Mouse (Mus musculus) gastrocnemius, adult 2 months (tissue): ENCODE data around the gene Plet1. TPM values are rescaled to one million over a fixed set of nuclear protein-coding genes. Genes with fewer than 3 reads are reported as not detected.
A peak's percentile ranks its signal among the peaks of the same experiment; 100 is the strongest.

Source experiments
- DNase-seq: peaks from one replicate; pipeline ENCODE4 v3.0.0; 2022
- H3K27ac ChIP-seq: fragments of 200-600 bp; 2 replicates; pipeline ENCODE4 v1.8.1; 2022; ENCODE audit warnings: mild to moderate bottlenecking
- H3K4me3 ChIP-seq: fragments of 200-600 bp; 2 replicates; pipeline ENCODE4 v1.8.1; 2022; ENCODE audit warnings: mild to moderate bottlenecking, moderate library complexity
- CTCF ChIP-seq: fragments of 200-600 bp; IDR thresholded peaks from 2 replicates; pipeline ENCODE4 v1.8.1; 2022; ENCODE audit warnings: antibody characterized with exemption, mild to moderate bottlenecking, moderate library complexity
- intact Hi-C: fragments of 180-260 bp; cut with DNase I; formaldehyde crosslinking; loops from one replicate; pipeline ENCODE4 v1.15.1; 2025
- long read RNA-seq, 2 experiments: library from polyadenylated mRNA; stranded (forward); transcript quantifications; one replicate each; pipeline ENCODE4 v2.0.0; 2021
- total RNA-seq, 2 experiments: library from RNA; stranded (reverse); gene quantifications; 2 replicates each; pipeline ENCODE4 v1.2.3; 2021

The Plet1 gene
- total RNA-seq = under 1 TPM in 1 of 2 experiments, not detected in 1; 0.36 TPM
- long read RNA-seq, experiment 1 = 0 reads
- long read RNA-seq, experiment 2 = 0 reads

DNA sequence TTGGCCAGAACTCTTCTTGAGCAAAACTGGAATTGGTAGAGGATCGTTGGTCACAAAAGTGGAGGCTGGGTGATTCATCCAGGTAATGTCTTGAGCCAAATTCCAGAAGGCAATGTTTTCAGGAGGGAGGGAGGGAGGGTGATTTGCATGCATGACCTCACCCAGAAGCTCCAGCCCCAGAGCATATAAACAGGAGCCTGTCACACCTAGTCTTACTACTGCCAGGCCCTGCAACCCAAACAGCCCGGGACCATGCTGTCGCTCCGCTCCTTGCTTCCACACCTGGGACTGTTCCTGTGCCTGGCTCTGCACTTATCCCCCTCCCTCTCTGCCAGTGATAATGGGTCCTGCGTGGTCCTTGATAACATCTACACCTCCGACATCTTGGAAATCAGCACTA, at the start of gene Plet1:
Gene Plet1, plus strand, starts transcription at position 215 of the 400 bp plus-strand sequence.
- no peak within 1 kb of the TSS for H3K4me3 ChIP-seq
- intact Hi-C loops = no loop called here
- no peak for DNase-seq
- H3K27ac ChIP-seq = no peak within 1 kb of the TSS
- no peak for TF ChIP-seq CTCF

DNA sequence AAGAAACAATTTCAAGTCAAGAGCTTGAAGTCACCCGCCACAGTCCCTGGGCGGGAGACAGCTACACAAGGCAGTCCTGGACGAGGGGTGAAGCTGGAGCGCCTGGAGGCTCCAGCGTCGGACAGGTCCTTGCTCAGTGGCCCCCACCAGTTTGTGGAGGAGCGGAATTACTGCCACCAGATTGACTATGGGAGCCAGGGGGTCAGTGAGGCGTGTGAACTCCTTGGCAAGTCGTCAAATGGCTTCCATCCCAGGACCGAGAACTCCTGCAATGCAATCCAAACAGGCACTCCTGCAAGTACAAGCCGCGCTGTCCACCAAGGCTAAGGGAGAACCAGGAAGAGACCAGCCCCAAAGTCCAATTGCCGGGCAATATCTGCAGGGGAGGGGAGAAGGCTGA, 45.3 kb upstream of the Plet1 start:
- TF ChIP-seq CTCF = no peak
- no peak for DNase-seq
- intact Hi-C loops = loop anchor here (10.0 kb wide), 1 partner anchor 146 kb away; no protein-coding TSS in a partner anchor
- H3K4me3 ChIP-seq = no peak overlapping the region
- H3K27ac ChIP-seq = no peak overlapping the region

- H3K4me3 ChIP-seq = peak overlapping the region; percentile 65
- intact Hi-C loops = no loop called here
- peak overlapping the region; percentile 72 for H3K27ac ChIP-seq
- DNase-seq = peak; percentile 23
- TF ChIP-seq CTCF = no peak
Observed at GRCm38 (mm10) chr9:50451456-50452218, 42.7 kb upstream of the Plet1 start.

DNA sequence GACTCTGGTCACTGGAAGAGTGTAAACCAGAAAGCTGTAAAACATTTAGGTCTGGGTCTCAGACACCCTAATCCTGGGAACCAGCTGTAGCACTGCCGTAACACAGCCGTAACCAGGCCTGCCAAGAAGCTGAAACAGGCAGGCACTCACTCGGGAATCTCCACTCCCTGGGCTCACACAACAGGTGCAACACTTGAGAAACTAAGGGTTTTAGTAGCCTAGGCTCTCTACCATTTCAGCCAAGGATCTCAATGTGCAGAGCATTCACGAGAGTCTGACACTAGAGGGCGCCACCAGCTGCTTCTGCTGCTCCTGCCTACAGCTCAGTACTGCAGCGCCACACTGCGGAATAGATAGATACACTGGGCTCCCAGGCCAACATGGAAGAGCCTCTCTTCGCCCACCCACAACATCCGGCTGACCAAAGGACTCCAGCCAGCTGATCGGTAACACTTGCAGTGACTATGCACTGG, 42.0 kb upstream of the Plet1 start:
- peak overlapping the region; percentile 72 for H3K27ac ChIP-seq
- peak; percentile 88 for DNase-seq
- intact Hi-C loops = no loop called here
- peak overlapping the region; percentile 65 for H3K4me3 ChIP-seq
- peak; percentile 96 for TF ChIP-seq CTCF

DNA sequence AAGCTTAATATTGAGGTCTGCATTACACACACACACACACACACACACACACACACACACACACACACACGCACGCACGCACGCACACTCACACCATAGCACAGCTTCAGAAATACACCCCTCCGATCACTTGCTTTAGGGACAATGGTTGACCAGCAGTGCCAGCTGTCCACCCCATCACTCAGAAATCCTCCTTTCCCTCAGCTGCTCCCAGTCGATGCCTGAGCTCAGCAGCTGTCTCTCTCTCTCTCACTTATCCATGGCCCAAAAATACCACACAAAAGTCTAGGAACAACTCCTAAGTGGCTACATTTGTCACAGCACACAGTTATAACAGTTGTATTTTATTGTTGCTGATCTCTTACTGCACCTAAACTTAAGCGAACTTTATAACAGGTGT, 36.7 kb upstream of the Plet1 start:
- H3K4me3 ChIP-seq = no peak overlapping the region
- TF ChIP-seq CTCF = no peak
- H3K27ac ChIP-seq = no peak overlapping the region
- intact Hi-C loops = no loop called here
- no peak for DNase-seq

DNA sequence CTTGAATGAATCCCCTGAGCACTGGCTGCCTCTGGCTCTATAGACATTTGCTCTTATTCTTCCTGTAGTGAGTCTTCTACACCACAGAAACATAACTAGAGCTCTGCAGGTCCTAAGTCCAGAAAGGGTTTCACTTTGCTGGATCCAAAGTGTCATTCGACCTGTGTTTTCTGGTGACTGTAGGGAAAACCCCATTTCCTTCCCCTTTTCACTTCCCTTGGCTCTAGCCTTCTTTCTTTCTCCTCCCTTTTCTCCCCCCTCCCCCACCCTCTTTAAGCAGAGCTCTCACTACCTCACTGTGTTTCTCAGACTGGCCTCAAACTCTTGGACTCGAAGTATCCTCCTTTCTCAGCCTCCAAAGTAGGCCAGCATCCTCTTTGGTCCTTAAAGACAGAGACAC, 34.8 kb upstream of the Plet1 start:
- no peak for DNase-seq
- intact Hi-C loops = no loop called here

DNA sequence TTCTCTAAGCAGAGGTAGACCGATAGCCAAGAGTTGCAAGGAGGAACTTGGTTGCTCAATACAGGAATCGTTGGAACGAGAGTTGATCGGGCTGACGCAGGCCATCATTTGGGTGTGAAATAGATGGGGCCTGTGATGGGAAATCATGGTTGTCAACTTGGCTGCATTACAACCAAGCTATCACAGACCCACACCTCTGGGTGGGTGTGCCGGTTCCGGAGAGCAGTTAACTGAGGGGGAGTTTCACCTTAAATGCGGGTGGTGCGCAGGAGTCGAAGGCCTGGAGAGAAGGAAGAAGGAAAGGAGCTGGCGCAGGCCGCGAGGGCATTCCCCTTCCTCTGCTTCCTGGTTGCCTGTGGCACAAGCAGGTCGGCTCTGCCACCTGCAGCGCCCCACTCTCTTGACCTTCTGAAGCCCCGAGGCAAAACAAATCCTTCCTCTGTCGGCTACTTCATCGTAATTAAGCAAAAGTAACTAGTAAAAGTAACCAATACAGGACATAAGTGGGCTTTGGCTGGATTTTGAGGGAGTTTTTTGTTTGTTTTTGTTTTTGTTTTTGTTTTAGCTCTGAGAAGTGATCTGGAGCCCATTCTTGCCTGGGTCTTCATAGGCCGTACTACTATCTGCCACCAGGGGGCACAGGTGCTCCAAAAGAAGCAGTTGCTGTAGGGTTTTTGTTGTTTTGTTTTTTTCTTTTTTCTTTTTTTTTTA, 31.7 kb upstream of the Plet1 start:
- intact Hi-C loops = loop anchor here (1.0 kb wide), 1 partner anchor 66 kb away; the partner anchor contains the start of gene Pts
- H3K27ac ChIP-seq = peak overlapping the region; percentile 56
- H3K4me3 ChIP-seq = peak overlapping the region; percentile 61
- peak; percentile 78 for DNase-seq
- peak; percentile 88 for TF ChIP-seq CTCF

More for the DNA sequence above, 34.8 kb upstream of the Plet1 start:
- no peak for TF ChIP-seq CTCF
- no peak overlapping the region for H3K4me3 ChIP-seq
- H3K27ac ChIP-seq = no peak overlapping the region

DNA sequence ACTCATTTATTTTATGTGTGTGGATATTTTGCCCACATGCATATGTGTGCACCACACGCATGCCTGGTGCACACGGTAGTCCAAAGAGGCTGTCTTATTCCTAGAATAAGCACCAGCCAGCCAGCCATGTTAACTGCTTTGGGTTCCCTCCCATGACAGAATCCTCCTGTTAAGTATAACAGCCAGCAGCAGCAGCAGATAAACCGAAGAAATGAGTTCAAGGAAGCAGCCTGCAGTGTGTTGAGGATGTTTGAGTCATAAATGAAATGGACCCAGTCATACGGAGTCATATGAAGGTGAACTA, 31.2 kb upstream of the Plet1 start:
- TF ChIP-seq CTCF = no peak
- H3K4me3 ChIP-seq = no peak overlapping the region; the same call in 1 of the 2 replicates
- intact Hi-C loops = loop anchor here (1.0 kb wide), 1 partner anchor 65 kb away; the partner anchor contains the start of gene Pts
- no peak for DNase-seq
- no peak overlapping the region for H3K27ac ChIP-seq

GRCm38 (mm10) chr9:50470377-50471100, 23.8 kb upstream of the Plet1 start:
- Histone ChIP-seq H3K27ac (no peak overlapping the region), H3K4me3 (no peak overlapping the region)
- no peak for TF ChIP-seq CTCF
- intact Hi-C loops = no loop called here
- DNase-seq = no peak

GRCm38 (mm10) chr9:50471181-50471901, 23.0 kb upstream of the Plet1 start:
- Histone ChIP-seq H3K27ac (no peak overlapping the region), H3K4me3 (no peak overlapping the region)
- DNase-seq = no peak
- no peak for TF ChIP-seq CTCF
- intact Hi-C loops = no loop called here

- no peak for DNase-seq
- Histone ChIP-seq H3K27ac (no peak overlapping the region), H3K4me3 (no peak overlapping the region)
- no peak for TF ChIP-seq CTCF
- intact Hi-C loops = no loop called here
Observed at GRCm38 (mm10) chr9:50475318-50475717, 19.0 kb upstream of the Plet1 start.

DNA sequence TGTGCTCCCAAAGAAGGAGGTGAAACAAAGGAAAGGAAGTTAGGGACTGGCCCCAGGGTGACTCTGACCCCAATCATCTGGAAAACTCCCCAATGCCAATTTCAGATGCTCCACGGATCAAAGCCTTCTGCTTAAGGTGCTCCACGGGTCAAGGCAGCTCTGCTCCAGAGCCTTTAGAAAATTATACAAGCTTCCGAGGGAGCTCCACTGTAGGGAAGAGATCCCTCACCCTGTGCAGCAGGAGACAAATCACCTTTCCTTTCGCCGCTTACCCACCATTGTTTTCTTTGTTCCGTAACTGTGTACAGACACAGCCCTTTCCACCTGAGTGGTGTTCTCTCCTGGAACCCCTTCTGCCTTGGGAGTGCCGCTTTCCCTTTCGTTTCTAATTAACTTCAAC, 18.6 kb upstream of the Plet1 start:
- intact Hi-C loops = no loop called here
- TF ChIP-seq CTCF = no peak
- DNase-seq = no peak
- H3K27ac ChIP-seq = no peak overlapping the region
- H3K4me3 ChIP-seq = no peak overlapping the region
